Mouse (Mus musculus) layer of hippocampus, postnatal 25 days (tissue): ENCODE data around the gene Taf10. TPM values are rescaled to one million over a fixed set of nuclear protein-coding genes. Genes with fewer than 3 reads are reported as not detected.

Source experiments
- DNase-seq, 2 experiments: peaks; one replicate each; pipeline ENCODE4 v3.0.0; 2022; ENCODE audit warnings: mixed read lengths in 2 of 2, low spot score in 1 of 2; ENCODE audit errors: extremely low spot score in 1 of 2
- total RNA-seq, 2 experiments: library from RNA; stranded (reverse); gene quantifications; 2 replicates each; pipeline ENCODE4 v1.2.3; 2021

Gene Taf10
- total RNA-seq, 2 experiments from 2014 or later: 122 to 128 TPM

DNA sequence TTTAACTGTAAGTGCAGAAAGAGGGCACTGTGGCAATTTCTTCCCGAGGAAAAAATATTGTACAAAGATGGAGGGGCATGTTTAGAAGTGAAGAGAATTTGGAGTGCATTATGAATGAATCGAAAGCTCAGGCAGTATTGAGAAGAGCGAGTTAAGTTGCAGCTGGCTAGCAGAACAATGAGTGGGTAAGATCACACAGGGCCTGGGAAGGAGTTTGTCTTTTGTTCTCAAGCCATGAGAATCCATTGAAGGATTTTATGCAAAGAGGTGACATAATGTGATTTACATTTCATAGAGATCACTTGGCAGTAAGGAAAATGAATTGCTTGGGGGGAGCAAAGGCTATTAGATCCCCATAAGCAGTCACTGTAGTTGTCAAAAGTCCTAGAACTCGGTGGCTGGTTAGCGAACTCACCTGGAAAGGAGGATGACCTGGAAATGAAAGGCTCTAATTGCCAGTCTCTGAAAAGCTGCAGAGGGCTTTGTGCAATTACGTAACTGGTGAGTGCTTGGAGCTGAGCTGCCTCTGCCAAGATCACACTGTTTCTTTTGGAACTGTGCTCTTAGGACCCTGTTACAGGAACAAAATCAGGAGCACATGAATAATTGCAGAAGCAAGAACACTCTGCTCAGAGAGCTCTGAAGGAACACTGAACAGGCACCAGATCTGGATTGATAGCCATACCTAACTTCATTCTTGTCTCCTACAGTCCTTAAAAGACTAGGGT lies 15.3 kb downstream of the Taf10 start:
- no peak for DNase-seq

DNA sequence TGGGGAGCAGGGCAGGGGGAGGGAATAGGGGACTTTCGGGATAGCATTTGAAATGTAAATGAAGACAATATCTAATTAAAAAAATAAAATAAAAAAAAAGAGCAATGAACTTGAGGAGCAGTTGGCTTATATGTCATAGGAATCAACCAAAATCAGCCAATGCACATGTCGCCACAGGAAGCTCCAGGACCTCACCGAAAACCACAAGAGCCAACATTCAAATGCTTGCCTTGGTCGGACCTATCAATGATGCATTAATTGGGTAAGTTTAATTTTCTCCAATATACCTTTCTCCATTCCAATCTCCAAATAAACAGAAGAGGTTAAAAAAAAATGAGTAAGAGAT lies 17.2 kb downstream of the Taf10 start:
- DNase-seq: no peak

DNA sequence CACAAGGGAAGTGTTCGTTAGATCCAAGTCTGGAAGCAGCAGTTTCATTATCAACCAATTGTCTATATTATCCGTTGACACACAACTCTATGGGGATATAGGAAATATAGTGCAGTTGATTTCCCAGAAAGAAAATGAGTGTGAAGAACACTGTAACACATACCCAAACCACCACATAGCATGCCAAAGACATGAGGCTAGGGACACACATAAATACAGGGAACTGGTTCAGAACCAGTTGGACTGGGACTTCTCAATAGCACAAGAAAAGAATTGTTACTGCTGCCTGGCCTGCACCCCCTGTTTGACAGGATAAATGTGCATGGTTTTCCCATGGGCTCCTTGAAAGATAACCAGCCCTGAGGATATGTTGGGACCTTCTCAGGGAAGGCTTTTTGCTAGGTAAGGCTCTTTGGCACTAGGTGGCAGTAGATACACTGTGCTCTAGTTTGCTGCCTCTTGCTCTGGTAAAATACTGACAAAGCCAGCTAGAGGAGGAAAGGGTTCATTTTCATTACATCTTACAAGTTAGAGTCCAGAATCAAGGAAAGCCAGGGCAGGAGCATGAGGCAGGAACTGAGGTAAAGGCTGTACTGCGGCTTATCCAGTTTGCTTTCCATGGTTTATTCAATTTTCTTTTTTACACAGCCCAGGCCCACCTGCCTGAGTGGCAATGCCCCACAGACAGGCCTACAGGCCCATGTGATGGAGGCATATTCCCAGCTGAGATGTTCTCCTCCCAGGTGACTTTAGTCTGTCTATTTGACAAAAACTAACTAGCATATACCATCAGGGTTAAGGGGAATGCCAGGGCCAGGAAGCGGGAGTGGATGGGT lies 17.8 kb downstream of the Taf10 start:
- DNase-seq: no peak

DNA sequence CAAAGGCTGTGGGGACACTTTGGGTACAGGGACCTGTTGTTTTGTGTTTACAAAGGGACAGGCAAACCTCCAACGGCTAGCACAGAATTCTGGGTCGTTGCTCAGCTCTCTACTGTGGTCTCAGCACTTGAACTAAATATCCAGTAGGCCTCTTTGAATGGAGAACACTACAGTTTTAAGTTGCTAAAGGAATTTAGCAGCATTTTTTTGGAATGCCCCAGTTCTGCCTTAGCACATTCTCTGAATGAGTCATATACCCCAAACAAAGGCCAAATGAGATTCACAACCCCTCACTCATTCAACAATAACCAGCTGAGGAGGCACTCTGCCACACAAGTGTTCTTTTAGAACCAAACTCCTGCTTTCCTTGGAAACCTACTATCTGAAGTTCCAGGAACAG lies 22.2 kb downstream of the Taf10 start:
- no peak for DNase-seq

DNA sequence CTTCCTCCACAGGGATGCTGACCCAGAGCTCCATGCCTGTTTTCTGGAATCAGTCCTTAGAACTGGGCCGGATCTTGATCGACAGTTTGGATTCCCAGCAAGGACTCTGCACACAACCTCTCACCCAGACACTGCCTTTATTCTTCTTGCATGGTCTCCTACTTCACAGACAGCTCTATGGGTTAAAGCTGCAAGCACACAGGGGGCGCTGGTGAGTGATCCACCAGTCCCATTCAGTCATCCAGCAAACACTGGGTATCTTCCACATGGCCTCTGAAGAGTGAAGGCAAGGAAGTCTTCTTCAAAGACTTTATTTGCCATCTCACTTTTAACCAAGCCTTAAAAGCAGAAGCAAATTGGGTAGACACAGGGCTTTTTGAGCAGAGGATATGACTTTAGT lies 28.8 kb downstream of the Taf10 start:
- DNase-seq: no peak

DNA sequence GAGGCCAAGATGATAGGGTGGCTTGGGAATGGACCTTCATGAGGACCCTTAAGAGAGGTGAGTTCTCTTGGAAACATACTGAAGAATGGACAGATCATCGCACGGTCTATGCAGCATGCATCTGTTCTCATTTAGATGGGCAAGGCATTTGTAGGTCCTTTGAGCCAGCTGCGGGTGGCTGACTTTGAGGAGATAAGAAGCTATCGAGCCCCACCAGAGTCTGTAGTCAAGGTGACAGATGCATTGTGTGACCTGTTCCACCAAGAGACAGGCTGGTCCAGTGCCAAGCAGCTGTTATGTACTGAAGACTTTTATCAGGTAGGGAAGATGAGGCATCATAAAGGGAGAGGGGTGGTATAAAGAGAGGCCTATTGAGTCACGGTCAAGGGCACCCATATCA lies 35.4 kb downstream of the Taf10 start:
- no peak for DNase-seq

DNA sequence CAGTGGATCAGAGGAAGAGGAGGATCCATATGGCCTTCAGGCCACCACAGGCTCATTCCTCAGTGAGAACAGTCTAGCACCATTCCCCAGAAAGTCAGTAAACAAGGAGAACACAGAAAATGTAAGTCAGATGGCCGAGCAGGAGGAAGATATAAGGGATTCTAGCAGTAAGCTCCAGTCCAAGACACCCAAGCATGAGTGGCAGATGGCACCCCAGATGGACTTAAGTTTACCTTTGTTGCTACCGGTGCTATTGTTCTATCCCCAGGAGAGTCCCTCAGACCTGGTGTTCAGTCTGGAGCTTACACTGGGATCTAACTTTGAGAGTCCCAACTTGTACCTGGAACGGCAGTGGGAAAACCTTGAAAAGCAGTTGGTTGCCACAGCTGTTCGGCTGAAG lies 40.3 kb downstream of the Taf10 start:
- DNase-seq: no peak

DNA sequence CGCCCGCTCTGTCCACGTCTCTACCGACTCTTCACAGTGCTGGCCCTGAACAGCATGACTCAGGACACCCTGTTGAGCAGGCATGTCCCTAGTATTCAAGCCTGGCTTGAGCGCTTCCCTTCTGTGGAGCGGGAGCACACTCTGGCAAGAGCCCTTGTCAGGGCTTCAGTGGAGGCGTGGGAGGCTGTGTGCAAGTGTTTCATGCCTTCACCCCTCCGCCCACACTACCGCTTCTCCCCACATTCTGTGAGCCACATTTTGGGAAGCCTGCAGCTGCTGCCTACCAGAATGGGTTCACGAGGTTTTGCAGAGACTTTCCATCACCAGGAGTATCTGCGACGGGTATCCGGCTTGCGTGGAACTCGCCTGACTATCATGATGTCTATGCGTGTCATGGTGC lies 41.0 kb downstream of the Taf10 start:
- no peak for DNase-seq

DNA sequence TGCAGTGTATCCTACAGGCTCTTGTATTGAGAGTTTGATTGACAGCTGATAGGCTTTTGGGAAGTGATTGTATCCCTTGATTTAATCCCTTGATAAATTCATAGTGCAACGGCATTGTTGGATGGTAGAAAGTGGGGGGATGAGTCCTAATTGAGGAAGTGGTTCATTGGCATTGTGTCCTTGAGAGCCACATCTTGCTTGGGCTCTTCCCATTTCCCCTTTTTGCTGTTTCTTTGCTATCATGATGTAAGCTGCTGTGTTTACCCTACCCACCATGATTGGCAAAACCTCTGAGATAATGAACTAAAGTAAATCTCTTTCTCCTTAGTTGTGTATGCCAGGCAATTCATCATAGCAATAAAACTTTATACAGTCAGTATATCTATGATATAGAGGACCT lies 53.3 kb downstream of the Taf10 start:
- DNase-seq: no peak

Other genes starting within 250 kb of the Taf10 start
- 10 to 100 TPM; 89.3 to 93.6 TPM for gene Smpd1, start 190.0 kb downstream of the Taf10 start, total RNA-seq
- gene Apbb1, start 162.7 kb downstream of the Taf10 start, total RNA-seq: 100 to 1,000 TPM; 371 to 404 TPM
- gene Hpx, start 144.2 kb downstream of the Taf10 start, total RNA-seq: not detected
- gene Trim3, start 110.8 kb downstream of the Taf10 start, total RNA-seq: 100 to 1,000 TPM; 124 to 145 TPM
- 10 to 100 TPM; 71.3 to 86.2 TPM for gene Timm10b, start 104.3 kb downstream of the Taf10 start, total RNA-seq
- 100 to 1,000 TPM in 1 of 2 experiments, 10 to 100 TPM in 1; 94.0 to 102 TPM for gene Arfip2, start 103.9 kb downstream of the Taf10 start, total RNA-seq
- gene Gm45799, start 103.8 kb downstream of the Taf10 start, total RNA-seq: 1 to 10 TPM; 8.8 to 9.6 TPM
- gene Dnhd1, start 93.5 kb downstream of the Taf10 start, total RNA-seq: 1 to 10 TPM; 4.6 to 5.4 TPM
- gene Ilk, start 7.8 kb downstream of the Taf10 start, total RNA-seq: 10 to 100 TPM; 79.7 to 88.1 TPM
- gene Rrp8, start 7.0 kb downstream of the Taf10 start, total RNA-seq: 10 to 100 TPM in 1 of 2 experiments, 1 to 10 TPM in 1; 9.2 to 10.7 TPM
- gene Tpp1, start 7.9 kb upstream of the Taf10 start, total RNA-seq: 10 to 100 TPM; 61.4 to 61.8 TPM
- 10 to 100 TPM; 15.9 to 18.3 TPM for gene Dchs1, start 43.3 kb upstream of the Taf10 start, total RNA-seq
- 100 to 1,000 TPM in 1 of 2 experiments, 10 to 100 TPM in 1; 95.6 to 113 TPM for gene Mrpl17, start 66.7 kb upstream of the Taf10 start, total RNA-seq
- gene Gm4070, start 209.6 kb upstream of the Taf10 start, total RNA-seq: 1 to 10 TPM; 1.1 to 1.5 TPM